Mouse (Mus musculus) bone marrow macrophage, adult 2 months (primary cell): ENCODE data around the gene 1110008P14Rik.

ENCODE experiments used
- CTCF ChIP-seq: IDR thresholded peaks from 2 replicates; pipeline ENCODE4 v1.5.1; 2012; ENCODE audit warnings: low read depth, mild to moderate bottlenecking, low read length, moderate library complexity
- POLR2A ChIP-seq: IDR thresholded peaks from 2 replicates; pipeline ENCODE4 v1.6.1; 2012; ENCODE audit warnings: mild to moderate bottlenecking, low read depth, low read length, borderline replicate concordance

DNA sequence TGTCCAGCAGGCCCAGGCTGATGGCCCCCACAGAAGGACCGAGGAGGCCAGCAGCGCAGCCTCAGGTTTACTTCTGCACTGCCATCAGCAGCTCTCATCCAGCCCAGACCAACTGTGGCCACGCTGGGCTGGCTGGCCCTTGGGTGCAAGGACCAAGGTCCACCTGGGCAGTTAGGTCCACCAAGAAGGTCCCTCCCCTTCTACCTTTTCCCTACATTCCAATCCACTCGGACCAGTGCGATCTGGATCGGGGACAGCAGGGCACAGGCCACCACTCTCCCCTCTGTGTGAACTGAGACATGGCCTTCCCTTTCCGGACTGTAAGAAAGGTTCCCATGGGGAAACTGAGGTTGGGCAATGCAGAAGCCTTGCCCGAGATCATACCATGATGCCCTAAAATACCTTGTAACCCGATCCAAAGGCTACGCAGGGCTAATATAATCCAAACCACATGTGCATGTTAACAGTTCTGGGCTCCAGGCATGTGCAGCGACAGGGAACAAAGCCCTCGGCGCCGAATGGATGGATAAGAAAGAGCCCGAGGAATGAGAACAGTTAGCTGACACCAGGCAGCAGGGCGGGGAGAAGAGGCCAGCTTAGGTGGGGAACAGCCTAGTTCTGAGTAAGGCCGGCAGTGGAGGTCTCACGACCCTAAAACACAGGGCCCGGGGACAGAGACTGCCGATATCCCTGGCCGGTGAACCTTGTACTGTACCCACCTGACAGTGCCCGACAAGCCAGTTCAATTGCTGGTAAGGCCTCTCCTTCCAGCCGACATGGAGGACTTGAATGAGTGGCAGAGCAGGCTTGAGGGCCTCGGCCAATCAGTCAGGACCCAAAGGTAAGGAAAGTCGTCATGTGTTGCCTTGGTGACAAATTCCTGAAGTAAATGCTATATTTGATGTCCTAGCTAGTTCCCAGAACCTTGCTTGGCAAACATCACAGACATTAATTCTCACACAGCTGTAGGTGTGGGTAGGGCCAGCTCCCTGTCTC is 27.0 kb upstream of the 1110008P14Rik start:
- TF ChIP-seq POLR2A (no peak), CTCF (no peak)
